Mouse (Mus musculus) liver, adult 2 months (tissue): ENCODE measurements around the gene Tmeff2.

Source experiments
- CTCF ChIP-seq: fragments of 200-500 bp; IDR thresholded peaks from 2 replicates; pipeline ENCODE4 v1.5.1; 2011; ENCODE audit warnings: low read depth, low read length, control low read depth
- POLR2A ChIP-seq: fragments of 200-500 bp; IDR thresholded peaks from 2 replicates; pipeline ENCODE4 v1.6.1; 2011; ENCODE audit warnings: low read length, control low read depth; ENCODE audit not compliant: insufficient read depth; ENCODE audit errors: extremely low read depth

GRCm38 (mm10) chr1:51141381-51141780 is 240.9 kb downstream of the Tmeff2 start:
- TF ChIP-seq POLR2A (no peak), CTCF (no peak)
